Mouse (Mus musculus) retina, postnatal 7 days (tissue): ENCODE results near the gene Pde6d.

ENCODE experiments used
- DNase-seq: peaks from one replicate; pipeline ENCODE4 v3.0.0-alpha.2; 2012; ENCODE audit warnings: low read depth, low spot score

Pde6d gene

DNA sequence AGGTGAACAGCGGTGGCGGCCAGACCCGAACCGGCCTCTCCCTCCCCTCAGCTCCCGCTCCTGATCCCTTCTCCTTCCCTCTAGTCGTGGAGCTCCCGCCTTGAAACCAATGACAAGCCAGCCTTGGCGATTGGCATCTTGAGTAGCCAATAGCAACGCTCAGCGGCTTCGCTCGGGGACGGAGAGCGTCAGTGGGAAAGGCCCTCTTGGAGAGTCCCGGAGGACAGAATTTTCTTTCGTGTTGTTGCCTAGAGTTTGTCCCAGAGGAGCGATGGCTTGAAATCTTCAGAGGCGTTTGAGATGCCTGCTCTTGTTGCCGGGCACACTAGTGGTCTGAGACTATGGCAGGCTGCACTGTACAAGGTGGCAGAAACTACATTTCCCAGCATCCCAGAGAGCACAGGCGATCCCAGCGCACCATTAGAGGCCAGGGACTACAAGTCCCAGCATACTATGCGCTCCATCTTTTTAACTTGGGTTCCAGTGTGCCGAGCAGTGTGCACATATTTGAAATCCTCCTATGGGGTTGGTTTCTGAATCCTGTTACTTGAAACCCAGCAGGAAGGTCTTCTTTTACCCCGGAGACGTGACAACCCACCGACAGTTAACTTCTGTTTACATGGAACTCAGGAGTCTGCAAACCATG, at the start of gene Pde6d, which contains the start of gene Cops7b:
TSS of gene Pde6d (minus strand) at position 179 of the 646 bp plus-strand sequence.
TSS of gene Cops7b (plus strand) at position 454 of the 646 bp plus-strand sequence.
- DNase-seq = peak; percentile 95

DNA sequence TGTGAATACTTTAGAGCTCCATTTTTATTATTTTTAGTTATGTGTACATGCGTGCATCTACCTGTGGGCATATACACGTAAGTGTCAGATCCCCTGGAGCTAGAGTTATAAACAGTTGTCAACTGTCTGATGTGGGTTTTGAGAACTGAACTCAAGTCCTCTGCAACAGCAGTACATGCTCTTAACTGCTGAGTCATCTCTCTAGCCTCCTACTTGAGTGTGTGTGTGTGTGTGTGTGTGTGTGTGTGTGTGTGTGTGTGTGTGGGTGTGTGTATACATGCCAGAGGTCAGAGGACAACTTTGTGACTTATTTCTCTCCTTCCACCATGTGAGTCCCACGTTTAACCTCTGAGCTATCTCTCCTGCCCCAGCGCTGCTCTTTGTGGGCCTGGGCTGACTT, 48.1 kb upstream of the Pde6d start:
- no peak for DNase-seq

DNA sequence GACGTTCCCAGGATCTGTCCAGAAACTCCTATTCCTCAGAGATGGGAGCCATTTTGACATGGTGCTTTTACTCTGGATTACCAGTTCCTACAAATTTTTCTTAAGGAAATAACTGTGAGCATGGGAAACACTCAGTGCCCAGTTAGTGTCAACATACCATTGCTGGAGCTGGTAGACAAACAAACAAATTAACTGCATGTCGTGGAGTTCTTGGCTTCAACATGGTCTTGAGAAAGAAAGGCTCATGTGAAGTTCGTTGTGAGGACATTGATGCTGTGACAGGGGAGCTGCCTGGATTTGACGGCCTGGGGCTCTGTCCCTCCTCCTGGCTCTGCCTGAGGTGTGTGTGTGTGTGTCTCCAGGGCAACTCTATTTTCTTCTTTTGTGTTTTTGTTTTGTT, 47.5 kb upstream of the Pde6d start:
- no peak for DNase-seq

DNA sequence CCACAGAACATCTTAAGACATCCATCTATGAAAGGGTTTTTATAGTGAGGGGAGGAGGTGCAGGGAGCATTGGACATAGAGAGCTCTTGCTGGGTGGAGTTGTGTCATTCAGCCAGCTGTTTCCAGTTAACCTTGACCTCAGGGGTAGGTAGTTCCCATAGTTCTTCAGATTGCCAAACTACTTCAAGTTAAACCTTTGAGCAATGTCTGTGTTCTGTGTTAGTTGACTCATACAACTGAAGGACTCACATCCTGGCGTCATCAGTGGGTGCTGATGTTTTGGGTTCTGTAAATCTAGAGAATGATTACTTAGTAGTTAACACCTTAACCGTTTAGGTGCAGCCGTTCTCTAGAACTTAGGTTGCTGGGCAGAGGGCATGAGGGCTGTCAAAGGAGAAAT, 45.8 kb upstream of the Pde6d start:
- no peak for DNase-seq

DNA sequence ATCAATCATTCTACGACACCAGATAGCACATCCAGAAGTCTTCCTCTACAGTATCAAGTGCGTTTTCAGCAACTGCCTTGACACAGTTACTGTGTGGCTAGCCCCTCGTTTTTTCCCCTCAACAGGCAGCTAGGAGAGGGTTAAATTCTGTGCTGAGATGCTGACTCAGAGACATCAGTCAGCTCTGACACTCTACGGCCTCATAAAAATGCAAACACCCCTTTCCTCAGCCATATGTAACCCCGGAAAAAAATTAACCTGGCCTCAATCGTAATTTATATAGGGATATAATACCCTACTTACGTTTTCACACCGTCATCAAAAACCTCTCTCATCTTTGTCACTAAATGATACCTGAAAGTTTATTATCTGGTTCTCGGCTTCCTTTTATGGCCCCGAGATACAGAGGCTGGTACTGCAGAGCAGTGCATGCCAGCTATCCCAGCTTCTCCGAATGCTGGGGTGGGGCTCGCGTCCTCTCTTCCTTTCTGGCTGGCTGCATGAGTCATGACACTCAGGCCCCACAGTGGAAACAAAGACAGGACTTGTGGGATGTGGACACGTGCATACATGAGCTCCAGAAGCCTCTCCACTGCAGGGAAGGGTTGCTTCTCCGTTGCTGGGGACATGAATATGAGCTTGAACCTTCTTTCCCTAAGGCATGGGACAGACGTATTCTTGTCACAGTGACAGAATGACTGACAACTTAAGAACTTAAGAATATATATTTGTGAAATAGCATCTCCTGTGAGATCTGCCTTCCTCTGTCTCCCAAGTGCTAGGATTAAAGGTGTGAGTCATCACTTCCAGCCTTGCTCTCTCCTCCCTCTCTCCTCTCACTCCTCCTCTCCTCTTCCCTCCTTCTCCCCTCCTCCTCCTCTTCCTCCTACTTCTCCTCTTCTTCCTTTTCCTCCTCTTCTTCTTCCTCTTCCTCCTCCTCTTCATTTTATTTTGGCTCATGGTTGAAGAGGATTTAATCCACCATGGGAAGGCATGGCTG, 40.9 kb upstream of the Pde6d start:
- no peak for DNase-seq

DNA sequence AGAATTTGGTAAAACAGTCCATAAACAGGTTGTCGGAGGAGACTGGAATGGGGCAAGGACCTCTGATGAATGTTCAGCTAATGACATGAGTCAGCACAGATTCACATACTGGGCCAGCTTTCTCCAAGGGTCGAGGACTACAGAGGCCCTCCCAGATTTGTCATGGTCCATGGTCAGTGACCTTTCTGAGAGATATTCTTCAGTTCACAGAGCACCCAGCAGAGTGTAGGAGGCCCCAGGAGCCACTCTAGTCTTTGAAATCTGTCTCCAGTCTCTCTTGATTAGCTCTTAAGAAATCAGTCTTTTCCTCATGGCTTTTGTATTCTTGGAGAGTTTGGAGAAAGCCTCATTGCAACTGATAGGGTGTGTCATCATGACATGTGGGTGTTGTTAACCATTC, 39.9 kb upstream of the Pde6d start:
- no peak for DNase-seq

DNA sequence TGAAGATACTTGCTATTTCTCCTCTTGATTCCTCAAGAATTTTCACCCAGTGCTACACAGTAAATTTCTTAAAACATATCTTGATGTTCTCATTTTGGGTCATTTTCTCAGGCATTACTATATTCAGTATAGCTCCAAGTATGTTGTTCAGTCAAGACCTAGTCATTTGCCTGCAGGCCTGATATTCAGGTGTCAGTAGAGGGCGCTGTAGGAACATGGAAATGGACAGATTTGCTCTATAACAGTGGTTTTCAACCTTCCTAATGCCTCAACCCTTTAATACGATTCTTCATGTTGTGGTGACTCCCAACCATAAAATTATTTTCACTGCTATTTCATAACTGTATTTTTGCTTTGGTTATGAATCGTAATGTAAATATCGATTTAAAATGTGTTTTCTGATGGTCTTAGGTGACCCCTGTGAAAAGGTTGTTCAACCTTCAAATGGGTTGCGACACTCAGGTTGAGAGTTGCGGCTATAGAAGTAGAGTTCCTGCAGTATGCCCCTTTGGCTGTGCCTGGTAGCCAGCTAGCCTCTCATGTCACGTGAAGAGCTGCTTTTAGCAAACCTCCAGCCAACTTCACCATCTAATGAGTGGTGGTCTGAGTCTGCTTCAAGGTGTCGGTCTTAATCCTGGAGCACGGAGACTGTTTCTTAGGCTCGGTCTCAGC, 36.2 kb upstream of the Pde6d start:
- peak; percentile 63 for DNase-seq

DNA sequence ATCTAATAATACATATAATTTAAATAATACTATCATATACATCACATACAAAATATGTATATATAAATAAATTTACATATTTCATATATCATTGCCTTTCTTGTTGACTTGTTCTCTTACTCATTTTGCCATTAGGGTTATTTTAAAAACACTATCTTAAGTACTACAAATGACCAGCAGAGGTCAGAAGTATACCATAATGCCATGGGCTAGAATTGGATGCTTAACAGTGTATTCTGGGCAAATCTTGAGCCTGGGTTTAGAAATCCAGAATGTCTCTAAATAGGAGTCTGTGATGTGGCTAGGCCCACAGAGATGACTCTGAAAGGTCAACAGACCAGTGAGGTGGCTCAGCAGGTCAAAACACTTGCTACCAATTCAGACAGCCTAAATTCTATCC, 31.8 kb upstream of the Pde6d start:
- no peak for DNase-seq

DNA sequence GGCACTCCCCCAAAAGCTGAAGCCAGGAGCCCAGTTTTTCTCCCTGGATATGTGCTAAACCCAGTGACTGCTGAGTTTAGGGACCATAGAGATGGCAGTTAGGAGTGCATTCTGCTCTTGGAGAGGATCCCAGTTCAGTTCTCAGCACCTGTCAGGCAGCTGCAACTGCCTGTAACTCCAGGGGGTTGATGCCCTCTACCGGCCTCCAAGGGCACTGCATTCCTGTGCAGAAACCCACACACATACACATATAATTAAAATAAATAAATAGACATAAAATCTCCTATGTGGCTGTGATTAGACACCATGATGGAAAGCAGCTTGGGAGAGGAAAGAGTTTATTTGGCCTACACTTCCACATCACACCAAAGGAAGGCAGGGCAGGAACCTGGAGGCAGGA, 29.7 kb upstream of the Pde6d start:
- no peak for DNase-seq

DNA sequence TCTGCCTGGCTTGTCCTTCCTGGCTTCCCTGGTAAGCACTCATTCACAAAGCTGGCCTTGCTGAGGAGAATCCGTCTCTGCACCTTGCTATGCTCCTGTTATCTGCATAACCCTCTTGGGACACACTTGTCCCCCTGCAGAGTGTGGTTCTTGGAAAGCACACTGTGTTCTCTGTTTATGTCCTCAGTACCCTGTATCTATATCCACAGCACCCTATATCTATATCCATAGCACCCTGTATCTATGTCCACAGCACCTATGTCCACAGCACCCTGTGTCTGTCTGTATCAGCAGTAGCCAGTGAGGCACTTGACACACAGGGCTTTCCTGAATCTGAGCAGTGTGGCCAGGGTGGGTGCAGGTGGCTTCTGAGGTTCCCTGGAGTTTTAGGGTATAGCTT, 28.5 kb upstream of the Pde6d start:
- DNase-seq = no peak

DNA sequence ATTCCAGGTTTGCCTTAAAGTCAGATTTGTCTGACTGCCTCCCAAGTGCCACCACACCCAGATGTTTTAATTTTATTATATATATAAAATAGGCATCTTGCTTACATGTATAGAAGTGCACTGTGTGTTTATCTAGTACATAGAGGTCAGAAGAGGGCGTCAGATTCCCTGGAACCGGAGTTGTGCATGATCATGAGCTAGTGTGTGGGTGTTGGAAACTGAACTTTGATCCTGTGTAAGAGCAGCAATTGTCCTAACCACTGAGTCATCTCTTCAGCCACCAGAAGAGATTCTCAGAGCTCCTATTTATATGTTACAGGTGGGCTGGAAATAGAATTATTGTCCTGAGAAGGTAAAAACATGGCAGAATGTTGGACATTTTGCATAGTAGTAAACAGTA, 17.7 kb upstream of the Pde6d start:
- DNase-seq = no peak

DNA sequence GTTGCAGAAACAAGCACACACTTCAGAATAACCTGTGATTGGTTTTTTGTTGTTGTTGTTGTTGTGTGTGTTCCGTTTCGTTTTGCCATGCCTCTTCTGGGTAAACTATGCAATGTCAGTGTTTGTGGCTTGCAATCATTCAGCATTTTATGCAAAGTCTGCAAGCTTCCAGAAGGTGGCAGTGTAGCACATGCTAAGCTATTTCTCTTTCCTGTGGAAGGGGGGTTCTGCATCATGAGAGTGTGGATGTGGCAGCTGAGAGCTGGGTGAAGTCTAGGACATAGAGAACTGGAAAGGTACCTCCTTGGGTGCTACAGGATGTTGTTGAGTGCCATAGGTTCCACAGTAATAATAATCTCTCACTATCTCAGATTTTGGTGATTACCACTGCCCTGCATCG, 16.1 kb upstream of the Pde6d start:
- peak; percentile 34 for DNase-seq

DNA sequence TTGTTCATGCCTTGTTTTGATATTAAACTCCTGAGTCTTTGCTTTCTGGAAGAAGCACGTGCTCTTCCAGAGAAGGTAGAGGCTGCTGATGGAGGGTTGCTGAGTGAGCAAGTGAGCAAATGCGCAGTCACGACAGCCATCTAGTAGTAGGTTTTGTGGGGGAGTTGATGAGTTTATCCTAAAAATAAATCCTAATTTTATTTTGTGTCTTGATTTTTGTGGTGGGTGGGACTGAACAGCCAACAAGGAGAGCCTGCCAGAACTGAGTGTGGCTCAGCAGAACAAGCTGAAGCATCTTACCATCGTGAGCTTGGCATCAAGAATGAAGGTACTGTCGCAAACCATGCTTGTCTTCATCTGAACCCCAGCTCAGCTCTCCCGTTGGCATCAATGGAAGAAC, 14.1 kb upstream of the Pde6d start:
- DNase-seq = no peak

DNA sequence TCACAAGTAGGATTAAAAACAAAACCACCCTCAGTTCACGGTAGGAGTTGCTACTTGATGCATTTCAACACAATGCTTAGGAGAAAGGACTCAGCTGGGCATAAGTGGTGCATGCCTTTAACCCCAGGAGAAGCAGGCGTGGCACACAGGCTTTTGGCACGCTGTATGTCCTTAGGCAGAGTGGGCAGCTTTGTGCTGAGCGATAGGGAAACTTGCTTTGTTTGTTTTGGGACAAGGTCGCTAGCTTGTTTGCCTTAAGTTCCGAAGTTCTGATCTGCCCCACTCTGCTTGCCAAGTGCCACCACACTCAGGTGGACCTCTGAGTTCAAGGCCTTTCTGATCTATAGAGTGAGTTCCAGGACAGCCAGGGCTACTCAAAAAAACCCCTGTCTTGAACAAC, 12.9 kb upstream of the Pde6d start:
- no peak for DNase-seq

DNA sequence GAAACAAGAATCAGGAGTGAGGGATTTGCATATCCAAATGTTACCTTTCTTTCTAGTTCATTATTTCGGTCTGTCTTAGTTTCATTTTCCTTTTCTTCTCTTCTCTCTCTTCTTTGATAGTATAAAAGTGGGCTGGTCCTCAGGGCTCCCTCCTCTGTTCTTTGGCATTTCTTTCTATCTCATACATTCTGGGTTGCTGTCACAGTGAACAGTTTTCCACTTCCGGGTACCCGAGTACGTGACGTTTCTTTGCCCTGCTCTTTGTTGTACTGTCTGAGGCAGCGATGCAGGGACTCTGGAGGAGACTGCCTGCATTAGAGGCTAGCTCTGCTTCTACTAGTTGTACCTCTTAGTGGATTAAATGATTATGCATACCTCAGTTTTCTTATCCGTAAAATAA, 12.1 kb upstream of the Pde6d start:
- no peak for DNase-seq

DNA sequence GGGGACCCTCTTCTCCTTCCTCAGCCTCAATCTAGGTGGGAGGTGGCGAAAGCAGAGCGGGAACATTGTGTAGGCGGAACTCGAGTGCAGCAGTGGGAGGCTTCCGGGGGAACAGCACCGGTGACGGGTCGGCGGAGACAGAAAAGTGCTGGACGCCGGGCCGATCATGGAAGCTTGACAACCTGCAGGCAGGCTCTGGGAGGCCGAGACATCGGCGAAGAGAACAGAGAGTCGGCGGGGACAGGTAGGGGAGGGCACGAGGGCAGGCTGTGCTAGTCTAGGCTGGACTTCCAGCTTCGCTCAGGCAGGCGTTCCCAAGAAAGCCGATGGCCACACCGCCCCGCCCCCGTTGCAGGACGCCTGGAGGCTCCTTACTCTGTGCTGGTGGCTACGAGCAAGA, 4.6 kb upstream of the Pde6d start:
- peak; percentile 67 for DNase-seq

DNA sequence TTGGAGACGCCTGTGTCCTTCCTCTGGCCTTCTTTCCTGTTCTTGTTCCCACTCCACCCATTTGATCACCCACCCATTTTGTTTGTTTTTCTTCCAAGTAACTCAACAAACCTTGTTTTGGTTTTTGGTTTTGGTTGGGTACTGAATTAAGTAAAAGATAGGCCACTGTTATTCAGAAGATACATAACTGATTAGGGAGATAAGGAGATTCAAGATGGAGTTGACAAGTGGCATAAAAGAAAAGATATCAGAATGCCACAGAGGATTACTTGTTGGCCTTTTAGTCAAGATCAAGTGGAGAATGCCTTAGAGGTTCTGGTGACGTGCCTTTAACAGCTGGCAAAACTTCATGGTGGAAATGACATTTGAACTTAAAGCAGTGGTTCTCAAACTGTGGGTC, 1.3 kb upstream of the Pde6d start:
- DNase-seq = no peak

DNA sequence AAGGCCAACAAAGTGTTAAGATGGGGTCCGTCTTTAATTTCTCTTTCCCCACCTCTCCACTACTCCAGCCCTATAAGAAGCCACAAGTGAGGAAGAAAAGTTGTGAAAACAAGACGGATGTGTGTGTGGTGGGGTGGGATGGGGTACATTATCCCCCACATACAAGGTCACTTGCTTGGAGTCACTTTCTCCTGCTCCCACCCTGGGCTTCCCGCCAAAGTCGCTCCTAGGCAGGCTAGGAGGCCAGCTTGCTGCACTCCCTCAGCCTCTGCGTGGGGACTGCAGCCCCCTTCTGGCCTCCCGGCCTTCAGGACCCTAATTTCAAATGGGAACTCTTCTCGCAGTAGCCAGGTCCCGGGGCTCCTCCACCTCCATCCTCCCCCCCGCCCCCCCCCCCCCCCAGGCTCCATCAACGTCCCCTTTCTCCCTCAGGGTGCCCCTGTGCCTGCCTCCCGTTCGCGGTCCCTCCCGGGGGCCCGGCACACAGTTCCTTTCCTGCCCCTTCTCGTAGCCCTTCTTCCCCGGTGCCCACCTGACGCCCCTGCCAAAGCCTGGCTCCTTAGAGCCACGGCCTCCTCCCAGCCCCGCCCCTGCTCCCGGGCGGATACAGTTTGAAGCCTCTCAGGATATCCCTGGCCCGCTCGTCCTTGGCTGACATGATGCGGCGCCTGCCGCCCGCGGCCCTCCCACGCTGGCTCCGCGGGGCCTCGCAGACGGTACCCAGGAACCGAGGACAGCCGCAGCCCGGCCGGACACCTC, 558 bp downstream of the Pde6d start:
- no peak for DNase-seq

DNA sequence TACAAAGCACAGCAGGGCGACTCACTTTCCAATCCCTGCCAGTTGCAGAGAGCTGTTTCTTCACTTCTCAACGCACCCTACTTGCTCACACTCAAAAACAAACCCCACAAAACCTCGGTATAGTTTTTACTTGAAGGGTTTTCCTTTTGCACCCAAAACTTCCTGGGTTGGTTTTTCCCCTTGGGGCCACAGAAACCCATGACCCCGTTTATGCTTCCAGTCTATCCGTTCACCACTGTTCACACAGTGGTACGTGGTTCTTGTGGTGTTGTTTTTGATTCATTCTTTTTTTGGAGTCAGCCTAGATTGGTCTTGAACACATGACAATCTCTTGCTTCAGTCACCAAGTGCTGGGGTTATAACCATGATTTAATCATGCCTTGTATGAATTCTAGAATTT, 2.0 kb downstream of the Pde6d start:
- no peak for DNase-seq

DNA sequence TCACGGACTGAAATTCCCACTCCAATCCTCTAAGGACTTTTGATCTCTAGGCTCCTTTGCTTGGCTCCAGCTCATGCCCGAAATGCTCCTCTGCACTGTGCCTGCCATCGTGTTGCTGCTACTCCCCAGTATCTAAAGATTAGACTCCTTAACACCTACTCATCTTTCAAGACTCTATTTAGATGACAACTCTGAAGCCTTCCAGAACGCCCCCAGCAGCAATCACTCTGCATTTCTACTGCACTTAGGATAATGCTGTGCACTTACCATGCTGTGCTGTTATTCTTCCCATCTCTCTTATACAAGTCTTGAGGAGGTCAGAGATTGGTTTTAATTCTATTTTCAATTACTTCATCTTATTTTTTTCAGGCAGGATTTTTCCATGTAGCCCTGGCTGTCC, 10.5 kb downstream of the Pde6d start:
- DNase-seq = no peak

DNA sequence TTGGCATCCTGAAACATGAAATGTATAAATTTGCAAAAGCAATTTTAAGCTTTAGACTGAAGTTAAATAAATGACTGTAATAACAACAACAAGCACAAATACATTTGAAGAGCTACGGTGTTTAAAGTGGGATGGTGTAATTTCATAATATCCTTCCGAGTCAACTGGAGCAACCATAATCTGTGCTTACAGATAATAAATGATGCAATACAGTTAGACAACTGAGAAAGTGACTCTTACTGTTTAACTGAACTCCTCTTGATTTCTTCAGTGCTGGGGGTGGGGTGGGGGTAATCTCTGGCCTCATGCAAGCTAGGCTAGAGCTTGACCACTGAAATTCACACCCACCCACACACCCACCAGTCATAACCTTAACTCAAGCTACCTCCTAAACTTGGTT, 11.0 kb downstream of the Pde6d start:
- no peak for DNase-seq
